Mouse (Mus musculus) mouse trophoblast stem cell (cell line): ENCODE measurements around the gene Fermt2.

Experiments used
- in situ Hi-C, 2 experiments: fragments of 300-500 bp; cut with MseI, MboI; formaldehyde crosslinking; loops; 2 replicates in 1 of 2; 3 replicates in 1 of 2; pipeline ENCODE4 v1.15.1; 2025

The Fermt2 gene

GRCm38 (mm10) chr14:45438931-45439275 is 91.0 kb downstream of the Fermt2 start:
- in situ Hi-C loops, result no loop called here

GRCm38 (mm10) chr14:45438250-45438930 is 91.5 kb downstream of the Fermt2 start:
- in situ Hi-C loops, result no loop called here

GRCm38 (mm10) chr14:45434220-45434619 is 95.7 kb downstream of the Fermt2 start:
- in situ Hi-C loops, result no loop called here

GRCm38 (mm10) chr14:45432003-45432402 is 97.9 kb downstream of the Fermt2 start:
- in situ Hi-C loops, result no loop called here

- in situ Hi-C loops, result no loop called here
These were observed 99.7 kb downstream of the Fermt2 start for GRCm38 (mm10) chr14:45430066-45430842.

GRCm38 (mm10) chr14:45423220-45423619 is 106.7 kb downstream of the Fermt2 start:
- in situ Hi-C loops, result no loop called here

GRCm38 (mm10) chr14:45422371-45422770 is 107.5 kb downstream of the Fermt2 start:
- in situ Hi-C loops, result no loop called here

- in situ Hi-C loops, result no loop called here
These were observed 110.6 kb downstream of the Fermt2 start for GRCm38 (mm10) chr14:45419323-45419722.

GRCm38 (mm10) chr14:45418553-45418952 is 111.4 kb downstream of the Fermt2 start:
- in situ Hi-C loops, result no loop called here

- in situ Hi-C loops, result no loop called here
These were observed 113.7 kb downstream of the Fermt2 start for GRCm38 (mm10) chr14:45416265-45416664.
